In genomic region chr17:21566728-21567349, GRCm38 (mm10) we compare ENCODE assay signal across 8 mouse cellular contexts. TPM values are rescaled to one million over a fixed set of nuclear protein-coding genes. Genes with fewer than 3 reads are reported as not detected.
DNase-seq lines count a peak whose midpoint lies in the region; ATAC-seq and TF ChIP-seq lines count a peak whose summit lies in the region.

Zfp948 (plus strand) TSS chr17:21567008.

- POLR2A ChIA-PET in Patski (lab: Charles Lee): interaction anchor here (0.7 to 1.4 kb wide), 2 partner anchors 15 to 31 kb away, joined by 6 to 8 read pairs; partner anchors contain the start of gene Zfp52

- no peaks in the 10 kb centered on the region for H3K36me3 ChIP-seq in hindbrain, embryonic 10.5 days
- no peaks in the 10 kb centered on the region; the same call in 1 of the 2 replicates for H3K36me3 ChIP-seq in lung, embryonic 16.5 days (ENCODE audit: control insufficient read depth, insufficient read depth, low read length)

- in situ Hi-C loops in Patski (cut with MboI; ENCODE audit: low pct_unique_long_range_greater_than_20kb): no loop called here

- under 1% methylated on average over 29 of the region's 29 CpGs for WGBS in hindbrain, embryonic 10.5 days
- WGBS in lung, embryonic 16.5 days: under 1% methylated on average over 29 of the region's 29 CpGs

- H3K27ac ChIP-seq in hindbrain, embryonic 10.5 days: peak within 1 kb of the TSS; percentile 88
- H3K27ac ChIP-seq in lung, embryonic 16.5 days (ENCODE audit: low read length): peak within 1 kb of the TSS; percentile 95

- no peaks in the 10 kb centered on the region for H3K9me3 ChIP-seq in hindbrain, embryonic 10.5 days
- no peaks in the 10 kb centered on the region for H3K9me3 ChIP-seq in lung, embryonic 16.5 days (ENCODE audit: control insufficient read depth, low read length)

- H3K4me2 ChIP-seq in lung, embryonic 16.5 days (ENCODE audit: low read depth, low read length): peak within 1 kb of the TSS; percentile 76

- H3K4me1 ChIP-seq in hindbrain, embryonic 10.5 days (replicated peaks): peaks cover 13% of the 10 kb centered on the region
- H3K4me1 ChIP-seq in lung, embryonic 16.5 days (replicated peaks; ENCODE audit: control insufficient read depth, insufficient read depth, low read length): peaks cover 6% of the 10 kb centered on the region

- CTCF ChIA-PET in Patski (lab: Charles Lee): interaction anchor here (0.6 to 3.3 kb wide), 5 partner anchors 9 to 51 kb away, joined by 3 to 18 read pairs (median 4); partner anchors contain the start of gene Zfp52

- peak within 1 kb of the TSS; percentile 85 for H3K9ac ChIP-seq in lung, embryonic 16.5 days (ENCODE audit: low read length)

- peak; percentile 67 for DNase-seq in Patski (ENCODE audit: low read depth, low spot score)
- DNase-seq in cerebellum, postnatal 10 days: peak; percentile 90
- DNase-seq in frontal cortex, adult 2 months (ENCODE audit: extremely low spot score in 1 of 2, low spot score in 1 of 2): peak; percentile 79 to 85
- peak; percentile 88 for DNase-seq in hindbrain, embryonic 10.5 days (ENCODE audit: low spot score)
- DNase-seq in layer of hippocampus, adult 9-11 months: peak; percentile 81
- DNase-seq in ovary, postnatal 10 days (ENCODE audit: low spot score): peak; percentile 59
- DNase-seq in thymus, postnatal 0 days (ENCODE audit: low spot score): peak; percentile 31

- peak; percentile 91 for ATAC-seq in Patski
- ATAC-seq in lung, embryonic 16.5 days (ENCODE audit: low read depth): peak; percentile 98

- peak within 1 kb of the TSS; percentile 62 for H3K4me3 ChIP-seq in hindbrain, embryonic 10.5 days
- peak within 1 kb of the TSS; percentile 85 for H3K4me3 ChIP-seq in lung, embryonic 16.5 days (ENCODE audit: low read length)

- TF ChIP-seq CTCF in Patski (IDR thresholded peaks at IDR 0.05): no peak

- no peaks in the 10 kb centered on the region for H3K27me3 ChIP-seq in Patski
- no peaks in the 10 kb centered on the region for H3K27me3 ChIP-seq in hindbrain, embryonic 10.5 days (ENCODE audit: insufficient read depth, poor library complexity, severe bottlenecking)
- H3K27me3 ChIP-seq in lung, embryonic 16.5 days (ENCODE audit: control insufficient read depth, insufficient read depth, low read depth, low read length): no peaks in the 10 kb centered on the region

RNA-seq across cellular contexts. Expression of gene Zfp948, which starts in this region (rescaled TPM):
- polyA plus RNA-seq in Patski (2021): 11.4 TPM
- 10.0 and 12.3 TPM in 2 replicates for polyA plus RNA-seq in frontal cortex, adult 2 months (2012; rRNA removed)
- 12.1 and 13.9 TPM in 2 replicates for polyA plus RNA-seq in hindbrain, embryonic 10.5 days (2016; fragmentation: Nextera tagmentation; extraction: Ambion mirVana)
- polyA plus RNA-seq in lung, embryonic 16.5 days (2015; fragmentation: Nextera tagmentation; extraction: Ambion mirVana): 19.9 and 23.7 TPM in 2 replicates
- polyA plus RNA-seq in thymus, postnatal 0 days (2015; fragmentation: Nextera tagmentation; extraction: Ambion mirVana): 2.2 and 2.6 TPM in 2 replicates

Comparison
In these comparisons a context has a peak if more than half of its experiments do, and no peak if none do; other contexts are left out.
1. Peak in every context shown above with its lines: DNase-seq, ATAC-seq, H3K4me3 ChIP-seq and H3K27ac ChIP-seq.
2. DNase-seq: peak in every context shown above with its lines; median percentile 90 in cerebellum, postnatal 10 days; 88 in hindbrain, embryonic 10.5 days; 82 in frontal cortex, adult 2 months; 81 in layer of hippocampus, adult 9-11 months; 67 in Patski; 59 in ovary, postnatal 10 days; 31 in thymus, postnatal 0 days.